Mouse (Mus musculus) hindbrain, embryonic 11.5 days (tissue): ENCODE measurements at regions not wholly inside any gene's neighbourhood (a gene's known extent, or its start where the extent isn't known, plus 50 kb on each side); places are given as distances from the start of the nearest gene placed in this dataset.
A peak's percentile ranks its signal among the peaks of the same experiment; 100 is the strongest.

Experiments used
- ATAC-seq: fragments of 200-750 bp; cut with Nextera tagmentation; 2 replicates; pipeline ENCODE4 v1.8.0; 2017; ENCODE audit warnings: mild to moderate bottlenecking, moderate TSS enrichment, moderate library complexity; ENCODE audit not compliant: low FRiP score
- DNase-seq: peaks from one replicate; pipeline ENCODE4 v3.0.0-alpha.2; 2015; ENCODE audit warnings: low spot score
- H3K27ac ChIP-seq: fragments of 300-500 bp; sonication (generic); 2 replicates; pipeline ENCODE4 v1.5.1; 2014; ENCODE audit warnings: mild to moderate bottlenecking, low read depth, low read length
- H3K27me3 ChIP-seq: fragments of 300-500 bp; sonication (generic); 2 replicates; pipeline ENCODE4 v1.6.1; 2014; ENCODE audit warnings: mild to moderate bottlenecking, low read length, moderate library complexity, mixed read lengths; ENCODE audit not compliant: control insufficient read depth, insufficient read depth
- H3K36me3 ChIP-seq: fragments of 300-500 bp; sonication (generic); 2 replicates; pipeline ENCODE4 v1.6.1; 2014; ENCODE audit warnings: mild to moderate bottlenecking, low read length, moderate library complexity, mixed read lengths; ENCODE audit not compliant: control insufficient read depth, insufficient read depth
- H3K4me1 ChIP-seq: fragments of 300-500 bp; sonication (generic); replicated peaks from 2 replicates; pipeline ENCODE4 v1.6.1; 2014; ENCODE audit warnings: low read length, mixed read lengths; ENCODE audit not compliant: control insufficient read depth, insufficient read depth
- H3K4me2 ChIP-seq: fragments of 300-500 bp; sonication (generic); replicated peaks from 2 replicates; pipeline ENCODE4 v1.6.1; 2014; ENCODE audit warnings: mild to moderate bottlenecking, low read depth, low read length
- H3K4me3 ChIP-seq: fragments of 300-500 bp; sonication (generic); 2 replicates; pipeline ENCODE4 v1.5.1; 2014; ENCODE audit warnings: low read depth, low read length
- H3K9ac ChIP-seq: fragments of 300-500 bp; sonication (generic); 2 replicates; pipeline ENCODE4 v1.6.1; 2014; ENCODE audit warnings: low read depth, low read length
- H3K9me3 ChIP-seq: fragments of 300-500 bp; sonication (generic); 2 replicates; pipeline ENCODE4 v1.6.1; 2016; ENCODE audit warnings: low read length; ENCODE audit not compliant: control insufficient read depth
- WGBS: fragments of 180-500 bp; shearing (Covaris S2); extraction: QIAGEN DNeasy Blood & Tissue Kit; methylation state at CpG from one replicate; pipeline ENCODE4 v1.1.7; 2014; 5-methylcytosine and 5-hydroxymethylcytosine counted together

- Histone ChIP-seq H3K27me3 (no peaks in the 10 kb centered on the region), H3K9me3 (no peaks in the 10 kb centered on the region), H3K36me3 (no peaks in the 10 kb centered on the region), H3K27ac (no peak overlapping the region), H3K9ac (no peak overlapping the region), H3K4me1 (0 out of 2 replicates have a peak, but pooled peaks cover 2% of the 10 kb centered on the region), H3K4me2 (no peak overlapping the region), H3K4me3 (no peak overlapping the region)
- 57% methylated on average over 12 of the region's 12 CpGs for WGBS
- ATAC-seq (no peak), DNase-seq (peak; percentile 36)
Measured at GRCm38 (mm10) chr7:137714318-137714962, 277.0 kb downstream of the Glrx3 start.

GRCm38 (mm10) chr7:137715126-137715900 lies 277.9 kb downstream of the Glrx3 start:
- Histone ChIP-seq H3K9ac (no peak overlapping the region), H3K9me3 (no peaks in the 10 kb centered on the region), H3K4me1 (0 out of 2 replicates have a peak, but pooled peaks cover 2% of the 10 kb centered on the region), H3K27ac (no peak overlapping the region), H3K27me3 (no peaks in the 10 kb centered on the region), H3K36me3 (no peaks in the 10 kb centered on the region), H3K4me3 (no peak overlapping the region), H3K4me2 (no peak overlapping the region)
- DNase-seq (no peak), ATAC-seq (no peak)
- WGBS = 78% methylated on average over 6 of the region's 6 CpGs

- WGBS = 79% methylated on average over 7 of the region's 7 CpGs
- no peak overlapping the region for H3K4me2 ChIP-seq
- no peak overlapping the region for H3K9ac ChIP-seq
- DNase-seq (no peak), ATAC-seq (no peak)
- H3K27ac ChIP-seq = no peak overlapping the region
- H3K4me3 ChIP-seq = no peak overlapping the region
- no peaks in the 10 kb centered on the region for H3K9me3 ChIP-seq
- H3K4me1 ChIP-seq = no peaks in the 10 kb centered on the region
- H3K27me3 ChIP-seq = no peaks in the 10 kb centered on the region
- no peaks in the 10 kb centered on the region for H3K36me3 ChIP-seq
Measured at GRCm38 (mm10) chr7:137723361-137724040, 286.1 kb downstream of the Glrx3 start.

GRCm38 (mm10) chr7:137726031-137726430 lies 288.6 kb downstream of the Glrx3 start:
- DNase-seq (no peak), ATAC-seq (no peak)
- 74% methylated on average over 7 of the region's 7 CpGs for WGBS

GRCm38 (mm10) chr7:137735873-137736527 lies 298.6 kb downstream of the Glrx3 start:
- no peak overlapping the region for H3K27ac ChIP-seq
- no peak overlapping the region for H3K4me3 ChIP-seq
- no peaks in the 10 kb centered on the region for H3K27me3 ChIP-seq
- H3K9ac ChIP-seq = no peak overlapping the region
- H3K36me3 ChIP-seq = no peaks in the 10 kb centered on the region
- 85% methylated on average over 5 of the region's 5 CpGs for WGBS
- H3K4me1 ChIP-seq = no peaks in the 10 kb centered on the region
- H3K9me3 ChIP-seq = no peaks in the 10 kb centered on the region
- no peak for DNase-seq
- no peak for ATAC-seq
- H3K4me2 ChIP-seq = no peak overlapping the region

More at GRCm38 (mm10) chr7:137726031-137726430, 288.6 kb downstream of the Glrx3 start:
- H3K4me2 ChIP-seq = no peak overlapping the region
- no peak overlapping the region for H3K9ac ChIP-seq
- H3K4me1 ChIP-seq = no peaks in the 10 kb centered on the region
- H3K9me3 ChIP-seq = no peaks in the 10 kb centered on the region
- no peak overlapping the region for H3K27ac ChIP-seq
- no peaks in the 10 kb centered on the region for H3K27me3 ChIP-seq
- no peak overlapping the region for H3K4me3 ChIP-seq
- H3K36me3 ChIP-seq = no peaks in the 10 kb centered on the region

GRCm38 (mm10) chr7:137741702-137742101 lies 304.3 kb downstream of the Glrx3 start:
- Histone ChIP-seq H3K4me1 (no peaks in the 10 kb centered on the region), H3K4me3 (no peak overlapping the region), H3K36me3 (no peaks in the 10 kb centered on the region), H3K9me3 (no peaks in the 10 kb centered on the region), H3K27me3 (no peaks in the 10 kb centered on the region), H3K9ac (no peak overlapping the region), H3K4me2 (no peak overlapping the region), H3K27ac (no peak overlapping the region)
- WGBS = 86% methylated on average over 3 of the region's 3 CpGs
- DNase-seq (no peak), ATAC-seq (no peak)

- 66% methylated on average over 7 of the region's 7 CpGs for WGBS
Measured at GRCm38 (mm10) chr7:137742297-137742751, 304.9 kb downstream of the Glrx3 start.

GRCm38 (mm10) chr7:137745575-137745974 lies 308.2 kb downstream of the Glrx3 start:
- no peaks in the 10 kb centered on the region for H3K4me1 ChIP-seq
- no peak for DNase-seq
- H3K9me3 ChIP-seq = no peaks in the 10 kb centered on the region
- H3K9ac ChIP-seq = no peak overlapping the region
- no peaks in the 10 kb centered on the region for H3K36me3 ChIP-seq
- WGBS = 81% methylated on average over 1 of the region's 1 CpGs
- ATAC-seq = no peak
- no peaks in the 10 kb centered on the region for H3K27me3 ChIP-seq
- H3K4me3 ChIP-seq = no peak overlapping the region
- no peak overlapping the region for H3K27ac ChIP-seq
- no peak overlapping the region for H3K4me2 ChIP-seq

More at GRCm38 (mm10) chr7:137742297-137742751, 304.9 kb downstream of the Glrx3 start:
- Histone ChIP-seq H3K27ac (no peak overlapping the region), H3K4me2 (no peak overlapping the region), H3K4me3 (no peak overlapping the region), H3K9ac (no peak overlapping the region), H3K36me3 (no peaks in the 10 kb centered on the region), H3K9me3 (no peaks in the 10 kb centered on the region), H3K27me3 (no peaks in the 10 kb centered on the region), H3K4me1 (no peaks in the 10 kb centered on the region)
- ATAC-seq (no peak), DNase-seq (no peak)
